Mouse (Mus musculus) midbrain, embryonic 11.5 days (tissue): ENCODE data around the gene Gm38655. TPM values are rescaled to one million over a fixed set of nuclear protein-coding genes. Genes with fewer than 3 reads are reported as not detected.
"Not testable (repeated sequence)": the region's sequence is repeated elsewhere in the genome, so short reads cannot be mapped to it uniquely, and the experiment has no call there.

Source experiments
- ATAC-seq: fragments of 200-750 bp; cut with Nextera tagmentation; 2 replicates; pipeline ENCODE4 v1.8.0; 2017; ENCODE audit warnings: moderate TSS enrichment, moderate library complexity; ENCODE audit not compliant: low FRiP score
- DNase-seq: peaks from one replicate; pipeline ENCODE4 v3.0.0; 2015; ENCODE audit warnings: low spot score; ENCODE audit errors: missing footprints
- H3K27ac ChIP-seq: fragments of 300-500 bp; sonication (generic); 2 replicates; pipeline ENCODE4 v1.5.1; 2014; ENCODE audit warnings: low read depth, low read length
- H3K27me3 ChIP-seq: fragments of 300-500 bp; sonication (generic); 2 replicates; pipeline ENCODE4 v1.6.1; 2014; ENCODE audit warnings: mild to moderate bottlenecking, low read length, moderate library complexity, mixed read lengths; ENCODE audit not compliant: control insufficient read depth, insufficient read depth
- H3K36me3 ChIP-seq: fragments of 300-500 bp; sonication (generic); 2 replicates; pipeline ENCODE4 v1.6.1; 2014; ENCODE audit warnings: mild to moderate bottlenecking, low read length, moderate library complexity, mixed read lengths; ENCODE audit not compliant: control insufficient read depth, insufficient read depth
- H3K4me1 ChIP-seq: fragments of 300-500 bp; sonication (generic); 2 replicates; pipeline ENCODE4 v1.6.1; 2014; ENCODE audit warnings: low read length; ENCODE audit not compliant: control insufficient read depth, insufficient read depth
- H3K4me2 ChIP-seq: fragments of 300-500 bp; sonication (generic); 2 replicates; pipeline ENCODE4 v1.6.1; 2014; ENCODE audit warnings: mild to moderate bottlenecking, moderate library complexity
- H3K4me3 ChIP-seq: fragments of 300-500 bp; sonication (generic); 2 replicates; pipeline ENCODE4 v1.5.1; 2014; ENCODE audit warnings: low read depth, low read length
- H3K9ac ChIP-seq: fragments of 300-500 bp; sonication (generic); 2 replicates; pipeline ENCODE4 v1.6.1; 2014; ENCODE audit warnings: low read length
- H3K9me3 ChIP-seq: fragments of 300-500 bp; sonication (generic); 2 replicates; pipeline ENCODE4 v1.6.1; 2016; ENCODE audit warnings: low read length; ENCODE audit not compliant: control insufficient read depth
- WGBS: fragments of 180-500 bp; shearing (Covaris S2); extraction: QIAGEN DNeasy Blood & Tissue Kit; methylation state at CpG from one replicate; pipeline ENCODE4 v1.1.7; 2014; 5-methylcytosine and 5-hydroxymethylcytosine counted together
- polyA plus RNA-seq: library from polyadenylated mRNA; unstranded; fragments of >200 nt; fragmentation: Nextera tagmentation; extraction: Ambion mirVana; gene quantifications from 2 replicates; pipeline ENCODE4 v1.2.1, GENCODE M21; 2014

Gene Gm38655
- polyA plus RNA-seq, 1 experiment from 2014 or later: not detected

GRCm38 (mm10) chr17:25138803-25139202 lies 36.5 kb downstream of the Gm38655 start:
- no peaks in the 10 kb centered on the region for H3K9me3 ChIP-seq
- ATAC-seq (no peak), DNase-seq (no peak)
- H3K4me2 ChIP-seq: no peak overlapping the region
- no peak overlapping the region for H3K27ac ChIP-seq
- H3K4me3 ChIP-seq: no peak overlapping the region
- 94% methylated on average over 1 of the region's 1 CpGs for WGBS
- H3K4me1 ChIP-seq: peaks cover 8% of the 10 kb centered on the region
- H3K36me3 ChIP-seq: no peaks in the 10 kb centered on the region
- H3K27me3 ChIP-seq: no peaks in the 10 kb centered on the region
- H3K9ac ChIP-seq: no peak overlapping the region

- H3K36me3 ChIP-seq: no peaks in the 10 kb centered on the region
- no peaks in the 10 kb centered on the region for H3K27me3 ChIP-seq
- H3K9ac ChIP-seq: no peak overlapping the region
- H3K4me3 ChIP-seq: no peak overlapping the region
- peaks cover 8% of the 10 kb centered on the region for H3K4me1 ChIP-seq
- no peaks in the 10 kb centered on the region for H3K9me3 ChIP-seq
- 88% methylated on average over 6 of the region's 6 CpGs for WGBS
- ATAC-seq (no peak), DNase-seq (no peak)
- H3K27ac ChIP-seq: no peak overlapping the region
- no peak overlapping the region for H3K4me2 ChIP-seq
Measured at GRCm38 (mm10) chr17:25135622-25136021, 39.6 kb downstream of the Gm38655 start.

- Histone ChIP-seq H3K27me3 (no peaks in the 10 kb centered on the region), H3K9me3 (no peaks in the 10 kb centered on the region), H3K9ac (peak within 1 kb of the TSS; percentile 75), H3K4me1 (peaks cover 8% of the 10 kb centered on the region), H3K36me3 (no peaks in the 10 kb centered on the region), H3K27ac (no peak within 1 kb of the TSS; the same call in 1 of the 2 replicates), H3K4me2 (peak within 1 kb of the TSS; percentile 82), H3K4me3 (peak within 1 kb of the TSS; percentile 73)
- DNase-seq: peak; percentile 98
- peak; percentile 96 for ATAC-seq
- WGBS: under 1% methylated on average over 40 of the region's 40 CpGs
Measured at GRCm38 (mm10) chr17:25133275-25133698, 42.0 kb downstream of the Gm38655 start, which contains the start of gene Clcn7. Gene Clcn7, plus strand, starts transcription at chr17:25133391.

- Histone ChIP-seq H3K27ac (no peak overlapping the region), H3K36me3 (no peaks in the 10 kb centered on the region), H3K4me3 (no peak overlapping the region), H3K9ac (no peak overlapping the region), H3K9me3 (no peaks in the 10 kb centered on the region), H3K27me3 (no peaks in the 10 kb centered on the region), H3K4me2 (no peak overlapping the region), H3K4me1 (peaks cover 8% of the 10 kb centered on the region)
- ATAC-seq: no peak
- WGBS: 96% methylated on average over 1 of the region's 1 CpGs
- peak; percentile 73 for DNase-seq
Measured at GRCm38 (mm10) chr17:25130060-25130459, 45.2 kb downstream of the Gm38655 start.

GRCm38 (mm10) chr17:25127681-25128080 lies 47.6 kb downstream of the Gm38655 start:
- H3K4me1 ChIP-seq: no peaks in the 10 kb centered on the region
- no peaks in the 10 kb centered on the region for H3K27me3 ChIP-seq
- no peaks in the 10 kb centered on the region for H3K9me3 ChIP-seq
- ATAC-seq (no peak), DNase-seq (peak; percentile 53)
- 84% methylated on average over 9 of the region's 9 CpGs for WGBS
- H3K4me2 ChIP-seq: no peak overlapping the region
- no peak overlapping the region for H3K4me3 ChIP-seq
- H3K27ac ChIP-seq: no peak overlapping the region
- no peak overlapping the region for H3K9ac ChIP-seq
- H3K36me3 ChIP-seq: no peaks in the 10 kb centered on the region

- Histone ChIP-seq H3K4me3 (no peak overlapping the region), H3K9ac (no peak overlapping the region), H3K4me2 (no peak overlapping the region), H3K9me3 (no peaks in the 10 kb centered on the region), H3K4me1 (no peaks in the 10 kb centered on the region), H3K36me3 (no peaks in the 10 kb centered on the region), H3K27me3 (no peaks in the 10 kb centered on the region), H3K27ac (no peak overlapping the region)
- ATAC-seq (no peak), DNase-seq (peak; percentile 10)
- 61% methylated on average over 8 of the region's 8 CpGs for WGBS
Measured at GRCm38 (mm10) chr17:25127079-25127478, 48.2 kb downstream of the Gm38655 start.

- not testable (repeated sequence) for H3K36me3 ChIP-seq, H3K4me2 ChIP-seq, H3K4me1 ChIP-seq, H3K4me3 ChIP-seq, H3K27me3 ChIP-seq, H3K9me3 ChIP-seq, H3K27ac ChIP-seq, H3K9ac ChIP-seq, ATAC-seq
- peak; percentile 17 for DNase-seq
- WGBS: 70% methylated on average over 3 of the region's 3 CpGs
Measured at GRCm38 (mm10) chr17:25125442-25126060, 49.7 kb downstream of the Gm38655 start.

GRCm38 (mm10) chr17:25123979-25124378 lies 51.3 kb downstream of the Gm38655 start:
- 40% methylated on average over 7 of the region's 7 CpGs for WGBS
- no peak overlapping the region for H3K9ac ChIP-seq
- H3K4me3 ChIP-seq: no peak overlapping the region
- H3K4me2 ChIP-seq: no peak overlapping the region
- H3K36me3 ChIP-seq: no peaks in the 10 kb centered on the region
- H3K9me3 ChIP-seq: no peaks in the 10 kb centered on the region
- DNase-seq (peak; percentile 81), ATAC-seq (no peak)
- H3K27me3 ChIP-seq: no peaks in the 10 kb centered on the region
- H3K4me1 ChIP-seq: no peaks in the 10 kb centered on the region
- H3K27ac ChIP-seq: no peak overlapping the region
